Mouse (Mus musculus) heart, adult 2 months (tissue): Measurements from ENCODE around the gene Tdrd12.

Source experiments
- CTCF ChIP-seq: fragments of 200-600 bp; IDR thresholded peaks from 2 replicates; pipeline ENCODE4 v1.8.1; 2022; ENCODE audit warnings: antibody characterized with exemption, mild to moderate bottlenecking, moderate library complexity
- EP300 ChIP-seq: fragments of 200-500 bp; IDR thresholded peaks from 2 replicates; pipeline ENCODE4 v1.6.1; 2011; ENCODE audit warnings: low read depth, low read length, control low read depth; ENCODE audit not compliant: insufficient read depth

GRCm38 (mm10) chr7:35563071-35563470, 25.5 kb upstream of the Tdrd12 start:
- TF ChIP-seq CTCF (no peak), EP300 (no peak)
